Mouse (Mus musculus) liver, embryonic 14.5 days (tissue): ENCODE results near the gene Arhgap21. TPM values are rescaled to one million over a fixed set of nuclear protein-coding genes. Genes with fewer than 3 reads are reported as not detected.
A peak's percentile ranks its signal among the peaks of the same experiment; 100 is the strongest.

Experiments used
- ATAC-seq: fragments of 200-750 bp; cut with Nextera tagmentation; 2 replicates; pipeline ENCODE4 v1.8.0; 2017; ENCODE audit warnings: moderate number of reproducible peaks, mild to moderate bottlenecking, moderate library complexity; ENCODE audit not compliant: insufficient read depth
- DNase-seq, 3 experiments: peaks; one replicate each; pipeline ENCODE4 v3.0.0-alpha.2; 2012 to 2013; ENCODE audit warnings: low read depth in 3 of 3, low spot score in 3 of 3
- H3K27ac ChIP-seq: fragments of 300-500 bp; sonication (generic); 2 replicates; pipeline ENCODE4 v1.5.1; 2014; ENCODE audit warnings: moderate library complexity, mild to moderate bottlenecking, control low read depth, inconsistent platforms
- H3K27me3 ChIP-seq: fragments of 300-500 bp; sonication (generic); 2 replicates; pipeline ENCODE4 v1.6.1; 2014; ENCODE audit warnings: mild to moderate bottlenecking, low read length, moderate library complexity; ENCODE audit not compliant: control insufficient read depth, insufficient read depth
- H3K36me3 ChIP-seq: fragments of 300-500 bp; sonication (generic); replicated peaks from 2 replicates; pipeline ENCODE4 v1.6.1; 2014; ENCODE audit warnings: low read depth; ENCODE audit not compliant: control insufficient read depth, insufficient read depth
- H3K4me1 ChIP-seq, 2 experiments: fragments of 200-500 bp in 1 of 2; fragments of 300-500 bp in 1 of 2; sonication (generic) in 1 of 2; replicated peaks; 2 replicates each; pipeline ENCODE4 v1.6.1; 2012 to 2014; ENCODE audit warnings: antibody characterized with exemption in 1 of 2, inconsistent platforms in 1 of 2, low read length in 1 of 2; ENCODE audit not compliant: control insufficient read depth in 2 of 2, insufficient read depth in 2 of 2
- H3K4me2 ChIP-seq: fragments of 300-500 bp; sonication (generic); 2 replicates; pipeline ENCODE4 v1.6.1; 2014; ENCODE audit warnings: low read depth, mild to moderate bottlenecking, control low read depth, moderate library complexity
- H3K4me3 ChIP-seq, 2 experiments: fragments of 200-500 bp in 1 of 2; fragments of 300-500 bp in 1 of 2; sonication (generic) in 1 of 2; 2 replicates each; pipeline ENCODE4 v1.5.1; 2012 to 2014; ENCODE audit warnings: low read depth in 2 of 2, low read length in 2 of 2, mild to moderate bottlenecking in 2 of 2, control low read depth in 1 of 2, inconsistent platforms in 1 of 2, moderate library complexity in 1 of 2; ENCODE audit not compliant: insufficient read depth in 1 of 2
- H3K9ac ChIP-seq: fragments of 300-500 bp; sonication (generic); replicated peaks from 2 replicates; pipeline ENCODE4 v1.6.1; 2014; ENCODE audit warnings: mild to moderate bottlenecking, control low read depth, moderate library complexity
- H3K9me3 ChIP-seq: fragments of 300-500 bp; sonication (generic); 2 replicates; pipeline ENCODE4 v1.6.1; 2016; ENCODE audit warnings: low read length, mixed read lengths; ENCODE audit not compliant: control insufficient read depth
- CTCF ChIP-seq: IDR thresholded peaks from 2 replicates; pipeline ENCODE4 v1.5.1; 2016; ENCODE audit warnings: antibody characterized with exemption, low read depth, control low read depth
- EP300 ChIP-seq: IDR thresholded peaks from 2 replicates; pipeline ENCODE4 v1.6.1; 2016; ENCODE audit warnings: antibody characterized with exemption, low read depth
- WGBS: fragments of 180-500 bp; shearing (Covaris S2); extraction: QIAGEN DNeasy Blood & Tissue Kit; methylation state at CpG from one replicate; pipeline ENCODE4 v1.1.7; 2014; ENCODE audit not compliant: insufficient replicate concordance; 5-methylcytosine and 5-hydroxymethylcytosine counted together
- polyA plus RNA-seq, 2 experiments: library from polyadenylated mRNA; depleted of rRNA in 1 of 2; stranded (reverse) in 1 of 2; unstranded in 1 of 2; fragments of >200 nt; fragmentation: Nextera tagmentation in 1 of 2; extraction: Ambion mirVana in 1 of 2; gene quantifications; 2 replicates each; pipeline versions ENCODE4 v1.2.1 to v1.2.3; 2012 to 2014

Arhgap21 gene
- polyA plus RNA-seq, 2 experiments: 8.4 to 10.9 TPM

- Histone ChIP-seq H3K27me3 (no peaks in the 10 kb centered on the region), H3K27ac (no peak overlapping the region), H3K9me3 (no peaks in the 10 kb centered on the region), H3K9ac (no peak overlapping the region), H3K4me3 (no peak overlapping the region), H3K4me2 (no peak overlapping the region), H3K4me1 (no peaks in the 10 kb centered on the region), H3K36me3 (no peaks in the 10 kb centered on the region)
- no peak for DNase-seq
- no peak for TF ChIP-seq EP300
- no peak for TF ChIP-seq CTCF
- WGBS: 56% methylated on average over 3 of the region's 3 CpGs
- no peak for ATAC-seq
Measured at GRCm38 (mm10) chr2:20831608-20832406, 136.9 kb downstream of the Arhgap21 start.

- Histone ChIP-seq H3K27me3 (no peaks in the 10 kb centered on the region), H3K9me3 (no peaks in the 10 kb centered on the region), H3K36me3 (no peaks in the 10 kb centered on the region), H3K9ac (no peak overlapping the region), H3K4me2 (no peak overlapping the region), H3K27ac (no peak overlapping the region), H3K4me1 (no peaks in the 10 kb centered on the region), H3K4me3 (no peak overlapping the region)
- DNase-seq (no peak), ATAC-seq (no peak)
- TF ChIP-seq EP300 (no peak), CTCF (no peak)
- WGBS: 61% methylated on average over 3 of the region's 3 CpGs
Measured at GRCm38 (mm10) chr2:20830882-20831281, 137.8 kb downstream of the Arhgap21 start.

GRCm38 (mm10) chr2:20826258-20826657, 142.4 kb downstream of the Arhgap21 start:
- DNase-seq: no peak
- Histone ChIP-seq H3K4me2 (no peak overlapping the region), H3K4me3 (no peak overlapping the region), H3K27me3 (no peaks in the 10 kb centered on the region), H3K36me3 (no peaks in the 10 kb centered on the region), H3K9ac (no peak overlapping the region), H3K27ac (no peak overlapping the region), H3K9me3 (no peaks in the 10 kb centered on the region), H3K4me1 (no peaks in the 10 kb centered on the region)
- ATAC-seq: no peak
- TF ChIP-seq EP300 (no peak), CTCF (no peak)

GRCm38 (mm10) chr2:20818226-20818625, 150.5 kb downstream of the Arhgap21 start:
- TF ChIP-seq CTCF (no peak), EP300 (no peak)
- 56% methylated on average over 7 of the region's 7 CpGs for WGBS
- H3K9ac ChIP-seq: no peak overlapping the region

GRCm38 (mm10) chr2:20813986-20814385, 154.7 kb downstream of the Arhgap21 start:
- 61% methylated on average over 2 of the region's 2 CpGs for whole genome bisulfite sequencing
- peak in 1 of 3 experiments; percentile 1 for DNase-seq
- TF ChIP-seq CTCF (peak; percentile 46), EP300 (no peak)

More at GRCm38 (mm10) chr2:20818226-20818625, 150.5 kb downstream of the Arhgap21 start:
- ATAC-seq: no peak
- Histone ChIP-seq H3K27ac (no peak overlapping the region), H3K27me3 (no peaks in the 10 kb centered on the region), H3K4me3 (no peak overlapping the region), H3K4me1 (no peaks in the 10 kb centered on the region), H3K9me3 (no peaks in the 10 kb centered on the region), H3K36me3 (no peaks in the 10 kb centered on the region), H3K4me2 (no peak overlapping the region)
- DNase-seq: no peak

More at GRCm38 (mm10) chr2:20813986-20814385, 154.7 kb downstream of the Arhgap21 start:
- Histone ChIP-seq H3K4me1 (no peaks in the 10 kb centered on the region), H3K36me3 (no peaks in the 10 kb centered on the region), H3K27ac (no peak overlapping the region), H3K9me3 (no peaks in the 10 kb centered on the region), H3K4me2 (no peak overlapping the region), H3K9ac (no peak overlapping the region), H3K27me3 (no peaks in the 10 kb centered on the region), H3K4me3 (no peak overlapping the region)
- ATAC-seq: no peak
